Mouse (Mus musculus): Measurements from ENCODE around the gene St7l.

Gene St7l

DNA sequence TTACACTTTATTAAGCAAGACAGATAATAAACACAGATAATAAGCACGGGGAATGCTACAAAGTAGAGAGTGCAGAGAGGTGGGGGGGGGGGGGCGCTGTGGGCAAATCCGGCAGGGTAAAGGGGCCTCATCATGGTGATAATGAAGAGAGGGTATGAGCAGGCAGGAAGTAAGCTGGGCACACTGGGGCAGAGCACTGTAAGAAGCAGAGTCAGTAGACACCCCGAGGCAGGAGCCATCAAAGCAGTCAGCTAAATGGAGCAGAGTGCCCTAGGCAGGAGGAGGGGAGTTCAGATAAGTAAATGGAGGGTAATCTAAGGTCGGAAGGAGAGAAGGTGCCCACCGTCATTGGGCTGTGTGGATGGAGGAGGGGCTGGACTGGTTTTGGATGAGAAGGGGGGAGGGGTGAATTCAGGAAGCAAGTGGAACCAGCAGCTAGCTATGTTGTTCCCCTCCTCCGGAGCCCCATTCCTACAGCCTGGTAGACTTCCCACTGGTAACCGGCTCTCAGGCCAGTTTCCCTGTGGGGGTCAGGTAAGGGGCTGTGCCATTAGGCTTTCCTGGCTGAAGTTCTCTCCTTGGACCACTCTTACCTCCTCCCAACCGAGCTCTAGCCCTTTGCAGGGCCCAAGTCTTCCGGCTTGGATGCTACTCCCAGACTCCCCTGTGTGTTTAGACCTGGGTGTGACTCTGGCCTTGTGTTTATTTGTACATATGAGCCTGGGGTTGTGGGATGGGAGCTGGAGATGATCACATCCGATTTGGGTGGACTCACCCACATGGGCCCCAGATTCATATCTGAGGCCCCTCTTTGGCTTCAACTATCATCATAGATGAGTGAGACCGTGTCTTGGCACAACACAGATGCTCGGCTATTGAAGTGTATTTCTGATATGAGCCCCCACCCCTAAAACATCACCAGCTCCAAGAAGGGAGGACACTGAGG lies 99.8 kb downstream of the St7l start:
- DNase-seq (ENCODE audit: low spot score in 2 of 2), result no peak

DNA sequence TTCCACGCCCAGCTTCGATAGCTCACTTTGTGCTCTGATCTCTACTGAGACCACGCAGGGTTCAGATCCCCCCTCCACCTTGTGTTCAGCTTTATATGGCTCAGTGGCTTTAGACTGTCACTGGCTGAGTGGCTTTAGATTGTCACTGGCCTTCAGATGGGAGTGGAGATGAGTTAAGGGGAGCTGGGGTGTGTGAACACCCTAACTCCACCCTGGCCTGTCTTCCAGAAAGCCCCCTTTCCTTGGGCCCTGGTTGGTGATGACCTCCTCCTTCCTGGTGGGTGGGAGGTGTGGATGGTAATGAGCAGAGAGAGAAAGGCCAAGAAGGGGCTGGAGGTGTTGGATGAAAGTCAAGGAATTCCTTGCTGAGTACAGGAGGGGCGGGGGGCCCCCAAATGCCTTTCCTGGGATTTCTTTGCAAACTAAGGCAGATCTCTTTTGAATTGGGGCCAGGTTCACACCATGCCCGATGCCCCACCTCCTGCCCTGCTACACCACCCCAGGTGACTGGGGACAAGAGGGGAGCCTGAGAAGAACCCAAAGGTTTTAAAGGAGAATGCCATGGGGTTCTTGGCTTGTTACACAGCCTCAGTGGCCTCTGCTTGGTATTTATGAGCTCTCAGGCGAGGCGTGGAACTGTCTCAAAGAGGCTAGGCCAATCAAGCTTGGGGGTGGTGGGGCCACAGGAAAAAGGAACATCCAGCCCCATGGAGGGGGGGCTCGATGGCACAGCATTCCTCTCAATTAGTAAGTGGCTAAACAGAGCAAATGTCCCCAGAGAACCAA lies 101.5 kb downstream of the St7l start:
- no peak for DNase-seq (ENCODE audit: low spot score in 2 of 2)

DNA sequence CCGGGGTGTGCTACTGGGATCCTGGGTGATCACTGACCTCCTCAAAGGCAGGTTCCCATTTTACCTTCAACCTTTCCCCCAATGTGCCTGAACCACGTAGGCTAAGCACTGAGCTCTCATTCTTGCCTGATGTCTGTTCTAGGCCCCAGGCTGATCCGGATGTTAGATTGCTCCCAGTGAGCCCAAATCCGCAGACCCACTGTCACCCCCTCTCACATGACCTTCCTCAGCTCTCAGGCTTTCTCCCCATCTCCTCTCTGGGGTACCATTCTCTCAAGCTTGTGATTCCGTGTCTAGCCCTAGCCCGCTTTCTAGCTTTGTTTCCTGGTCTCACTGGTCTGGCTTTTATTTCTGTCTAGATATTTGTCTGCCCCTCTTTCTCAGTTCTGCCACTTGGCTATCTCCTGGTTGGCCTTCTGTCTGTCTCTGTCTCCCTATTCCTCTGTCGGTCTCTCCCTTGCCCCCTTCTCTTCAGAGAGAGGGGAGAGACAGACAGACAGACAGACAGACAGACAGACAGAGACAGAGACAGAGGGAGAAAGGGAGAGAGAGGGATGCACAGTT lies 102.3 kb downstream of the St7l start:
- DNase-seq (ENCODE audit: low spot score in 2 of 2), result no peak

DNA sequence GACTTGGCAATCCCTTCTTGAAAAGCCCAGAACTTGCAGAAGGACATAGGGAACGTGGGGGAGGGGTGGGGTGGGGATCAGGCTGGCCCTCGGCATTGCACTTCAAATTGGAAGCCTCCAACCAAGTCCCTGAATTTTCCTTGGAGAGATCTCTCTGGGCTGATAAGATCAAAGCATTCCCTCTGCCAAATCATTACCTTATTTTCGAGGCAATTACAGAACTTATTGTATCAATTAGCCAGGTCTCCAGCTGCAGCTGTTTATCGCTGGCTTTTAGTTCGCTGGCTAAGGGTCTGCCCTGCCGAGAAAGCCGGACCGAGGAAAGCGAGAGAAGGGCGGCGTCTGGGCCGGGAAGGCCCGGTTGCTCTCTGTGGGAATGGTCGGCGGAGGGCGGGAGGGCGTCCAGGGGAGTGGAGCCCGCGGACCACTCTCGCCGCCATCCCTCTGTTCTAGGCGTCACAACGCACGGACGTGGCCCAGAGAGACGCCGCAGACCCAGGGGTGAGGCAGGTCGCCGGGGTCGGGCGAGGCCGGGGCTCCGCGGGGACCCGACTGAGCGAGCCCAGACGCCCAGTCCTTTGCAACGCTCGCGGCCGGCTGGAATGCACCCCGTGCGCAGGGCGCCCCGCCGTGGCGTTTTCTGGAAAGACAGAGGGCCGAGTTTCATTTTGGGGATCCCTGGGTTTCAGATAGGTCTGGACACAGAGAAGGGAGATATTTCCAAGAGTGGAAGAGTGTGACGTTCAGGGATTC lies 103.9 kb downstream of the St7l start:
- peak; percentile 51 to 68 for DNase-seq (ENCODE audit: low spot score in 2 of 2)

Measured in spleen, postnatal 14 days (tissue).